Comparison of ENCODE assay signal across 10 mouse cellular contexts in the genomic region with DNA sequence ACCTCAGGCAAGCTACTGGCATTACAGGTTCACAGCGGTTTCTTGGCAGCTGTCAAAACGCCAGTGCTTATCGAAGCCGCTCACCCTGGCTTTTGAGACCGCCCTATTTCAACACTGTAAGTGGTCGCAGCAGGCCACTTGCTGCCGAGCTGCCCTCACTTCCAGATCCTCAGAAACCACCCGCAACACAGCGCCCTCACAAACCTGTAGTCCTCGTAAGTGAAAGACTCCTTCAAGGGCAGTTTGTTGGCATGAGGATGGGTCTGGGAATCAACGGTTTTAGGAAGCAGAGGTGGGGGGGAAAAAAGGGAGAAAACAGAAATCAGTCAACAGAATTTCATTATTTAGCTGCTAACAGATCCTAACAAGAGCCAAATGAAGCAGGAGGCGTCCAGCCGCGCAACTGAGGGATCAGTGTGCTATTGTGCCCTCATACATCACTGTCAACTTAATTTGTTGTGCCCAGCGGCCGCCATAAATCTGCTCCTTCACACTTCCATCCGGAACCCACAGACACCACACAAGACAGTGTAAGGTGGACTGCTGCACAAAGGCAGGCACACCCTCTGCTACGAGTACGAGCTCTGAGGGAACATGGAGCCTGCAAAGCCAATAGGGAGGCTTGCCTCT.
DNase-seq lines count a peak whose midpoint lies in the region; ATAC-seq and TF ChIP-seq lines count a peak whose summit lies in the region.
"Had no signal": no experiment of that assay in that cellular context is flagged by ENCODE, and none has a peak within 500 bp of the region (broad histone marks: within the 10 kb centered on the region; RNA-seq: fewer than 3 reads in every experiment).

No protein-coding gene starts in this region.

- DNase-seq in brain, embryonic 14.5 days (ENCODE audit: low read depth), result peak; percentile 70
- DNase-seq in embryo, embryonic 11 days, result peak; percentile 52
- DNase-seq in midbrain, embryonic 11.5 days (ENCODE audit: low spot score, missing footprints), result peak; percentile 89
- no peak for DNase-seq in adrenal gland, postnatal 4 days (ENCODE audit: low spot score in 2 of 2)
- DNase-seq in urinary bladder, postnatal 10 days (ENCODE audit: low spot score), result no peak
- DNase-seq in right cerebral cortex, postnatal 4 days, result no peak
- DNase-seq: adrenal gland, postnatal 36 days had no signal

- H3K27ac ChIP-seq in hindbrain, embryonic 16.5 days (ENCODE audit: low read depth, low read length), result peak overlapping the region; percentile 34; the same call in 1 of the 2 replicates
- 0 out of 2 replicates have a peak overlapping the region, but pooled peaks have one; percentile 20 for H3K27ac ChIP-seq in midbrain, embryonic 11.5 days (ENCODE audit: low read depth, low read length)
- H3K27ac ChIP-seq: embryonic facial prominence, embryonic 12.5 days had no signal

- no peaks in the 10 kb centered on the region for H3K27me3 ChIP-seq in hindbrain, embryonic 16.5 days (replicated peaks; ENCODE audit: control insufficient read depth, insufficient read depth, low read length)
- H3K27me3 ChIP-seq in midbrain, embryonic 11.5 days (ENCODE audit: control insufficient read depth, insufficient read depth, low read length), result no peaks in the 10 kb centered on the region
- H3K27me3 ChIP-seq: embryonic facial prominence, embryonic 12.5 days; megakaryocyte, embryonic 14.5 days had no signal

- no peak; the same call in 1 of the 2 replicates for TF ChIP-seq CTCF in brain, embryonic 14.5 days (IDR thresholded peaks at IDR 0.05; ENCODE audit: borderline replicate concordance, extremely low read depth, insufficient read depth, insufficient read length)

- H3K9ac ChIP-seq in hindbrain, embryonic 16.5 days (ENCODE audit: low read depth, low read length), result 0 out of 2 replicates have a peak overlapping the region, but pooled peaks have one; percentile 27
- peak overlapping the region; percentile 25; the same call in 1 of the 2 replicates for H3K9ac ChIP-seq in midbrain, embryonic 11.5 days (ENCODE audit: low read length)
- H3K9ac ChIP-seq: embryonic facial prominence, embryonic 12.5 days had no signal

- peak; percentile 76 for ATAC-seq in hindbrain, embryonic 16.5 days
- peak; percentile 69; the same call in 1 of the 2 replicates for ATAC-seq in midbrain, embryonic 11.5 days (ENCODE audit: low FRiP score)

- no peaks in the 10 kb centered on the region for H3K36me3 ChIP-seq in hindbrain, embryonic 16.5 days (ENCODE audit: control insufficient read depth, insufficient read depth, low read length)
- H3K36me3 ChIP-seq in midbrain, embryonic 11.5 days (ENCODE audit: control insufficient read depth, insufficient read depth, low read length), result no peaks in the 10 kb centered on the region

- 0 out of 2 replicates have a peak overlapping the region, but pooled peaks have one; percentile 5 for H3K4me3 ChIP-seq in hindbrain, embryonic 16.5 days (ENCODE audit: low read length)
- no peak overlapping the region for H3K4me3 ChIP-seq in midbrain, embryonic 11.5 days (ENCODE audit: low read depth, low read length)
- H3K4me3 ChIP-seq: embryonic facial prominence, embryonic 12.5 days; megakaryocyte, embryonic 14.5 days had no signal

- WGBS in hindbrain, embryonic 16.5 days, result 20% methylated on average over 19 of the region's 19 CpGs
- 51% methylated on average over 19 of the region's 19 CpGs for WGBS in midbrain, embryonic 11.5 days

- H3K4me2 ChIP-seq in hindbrain, embryonic 16.5 days (ENCODE audit: low read length), result peak overlapping the region; percentile 46
- H3K4me2 ChIP-seq in midbrain, embryonic 11.5 days, result peak overlapping the region; percentile 3; the same call in 1 of the 2 replicates
- H3K4me2 ChIP-seq: embryonic facial prominence, embryonic 12.5 days had no signal

- no peaks in the 10 kb centered on the region for H3K9me3 ChIP-seq in hindbrain, embryonic 16.5 days (ENCODE audit: control insufficient read depth, low read length)
- no peaks in the 10 kb centered on the region for H3K9me3 ChIP-seq in midbrain, embryonic 11.5 days (ENCODE audit: control insufficient read depth, low read length)
- H3K9me3 ChIP-seq: embryonic facial prominence, embryonic 12.5 days; megakaryocyte, embryonic 14.5 days had no signal

- no peak for TF ChIP-seq POLR2A in brain, embryonic 14.5 days (IDR thresholded peaks at IDR 0.05; ENCODE audit: borderline replicate concordance, extremely low read depth, insufficient read depth, insufficient read length, poor library complexity, severe bottlenecking)

- peaks cover 16% of the 10 kb centered on the region for H3K4me1 ChIP-seq in hindbrain, embryonic 16.5 days (ENCODE audit: control insufficient read depth, insufficient read depth, low read depth, low read length)
- peaks cover 8% of the 10 kb centered on the region; the same call in 1 of the 2 replicates for H3K4me1 ChIP-seq in midbrain, embryonic 11.5 days (ENCODE audit: control insufficient read depth, insufficient read depth, low read length)

Comparison
In these comparisons a context has a peak if more than half of its experiments do, and no peak if none do; other contexts are left out.
1. DNase-seq: peak in brain, embryonic 14.5 days (single experiment), embryo, embryonic 11 days (single experiment) and midbrain, embryonic 11.5 days (single experiment); none in adrenal gland, postnatal 4 days (0 of 2), urinary bladder, postnatal 10 days (single experiment) and right cerebral cortex, postnatal 4 days (single experiment).